Comparison of ENCODE assay signal across 29 mouse cellular contexts in the genomic region with DNA sequence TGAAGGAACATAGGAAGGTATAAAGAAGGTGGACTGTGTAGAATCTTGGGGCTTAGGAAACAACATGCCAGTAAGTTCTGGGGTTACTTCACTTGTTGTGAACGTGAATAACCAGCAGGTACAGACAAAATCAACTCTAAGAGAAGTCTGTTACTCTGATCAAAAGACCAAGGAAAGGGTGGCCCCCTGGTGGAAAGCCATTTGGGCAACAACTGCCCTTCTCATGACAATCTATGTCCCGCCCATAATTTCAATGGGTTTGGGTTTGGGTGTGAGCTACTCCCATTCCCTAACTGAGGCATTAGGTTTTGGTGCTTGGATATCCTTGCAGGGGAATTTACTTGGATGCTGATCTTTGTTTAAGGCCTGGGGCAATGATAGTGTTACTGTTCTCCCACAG. TPM values are rescaled to one million over a fixed set of nuclear protein-coding genes. Genes with fewer than 3 reads are reported as not detected.
"Had no signal": no experiment of that assay in that cellular context is flagged by ENCODE, and none has a peak within 500 bp of the region (broad histone marks: within the 10 kb centered on the region; RNA-seq: fewer than 3 reads in every experiment).

No protein-coding gene starts in this region.

- DNase-seq: kidney, adult 2 months; kidney, postnatal 25 days; layer of hippocampus, adult 9-11 months; layer of hippocampus, postnatal 36 days; lung, adult 18-20 months; lung, postnatal 10 days; lung, postnatal 36 days; midbrain, embryonic 14.5 days; right cerebral cortex, adult 18-20 months; right cerebral cortex, postnatal 25 days; spleen, adult 18-20 months; thymus, adult 18-20 months; thymus, postnatal 14 days; thymus, postnatal 4 days had no signal

- H3K36me3 ChIP-seq: lung, embryonic 15.5 days; midbrain, embryonic 10.5 days; neural tube, embryonic 12.5 days; neural tube, embryonic 15.5 days; stomach, embryonic 15.5 days had no signal

- H3K27ac ChIP-seq: kidney, postnatal 0 days; layer of hippocampus, adult 2 months; left cerebral cortex, adult 2 months; liver, embryonic 14.5 days; lung, embryonic 15.5 days; midbrain, embryonic 10.5 days; neural tube, embryonic 12.5 days; neural tube, embryonic 15.5 days; stomach, embryonic 15.5 days had no signal

- H3K9ac ChIP-seq: liver, embryonic 14.5 days; lung, embryonic 15.5 days; neural tube, embryonic 12.5 days; neural tube, embryonic 15.5 days; stomach, embryonic 15.5 days had no signal

- H3K4me2 ChIP-seq: lung, embryonic 15.5 days; neural tube, embryonic 12.5 days; neural tube, embryonic 15.5 days; stomach, embryonic 15.5 days had no signal

- H3K4me1 ChIP-seq: lung, embryonic 15.5 days; megakaryocyte, embryonic 14.5 days; neural tube, embryonic 12.5 days; neural tube, embryonic 15.5 days; stomach, embryonic 15.5 days had no signal

- H3K9me3 ChIP-seq: lung, embryonic 15.5 days; megakaryocyte, embryonic 14.5 days; midbrain, embryonic 10.5 days; neural tube, embryonic 12.5 days; neural tube, embryonic 15.5 days; stomach, embryonic 15.5 days had no signal

- H3K27me3 ChIP-seq: lung, embryonic 15.5 days; megakaryocyte, embryonic 14.5 days; neural tube, embryonic 12.5 days; neural tube, embryonic 15.5 days; stomach, embryonic 15.5 days had no signal

- H3K4me3 ChIP-seq: layer of hippocampus, adult 2 months; left cerebral cortex, adult 2 months; lung, embryonic 15.5 days; megakaryocyte, embryonic 14.5 days; midbrain, embryonic 10.5 days; neural tube, embryonic 12.5 days; neural tube, embryonic 15.5 days; stomach, embryonic 15.5 days had no signal

RNA-seq across cellular contexts. Expression of a gene that starts 10.7 kb away (rescaled TPM):
- total RNA-seq: layer of hippocampus, adult 2 months; layer of hippocampus, postnatal 36 days; left cerebral cortex, adult 2 months; left cerebral cortex, postnatal 10 days; left cerebral cortex, postnatal 36 days had no signal

RNA-seq across cellular contexts. Expression of a gene that starts 50.6 kb away (rescaled TPM):
- total RNA-seq: liver, adult 2 months had no signal
- polyA plus RNA-seq: kidney, adult 2 months; kidney, embryonic 14.5 days; limb, embryonic 11.5 days; liver, adult 2 months; liver, embryonic 14.5 days had no signal
